Mouse (Mus musculus): ENCODE measurements at regions not wholly inside any gene's neighbourhood (a gene's known extent, or its start where the extent isn't known, plus 50 kb on each side); places are given as distances from the start of the nearest gene placed in this dataset.

DNA sequence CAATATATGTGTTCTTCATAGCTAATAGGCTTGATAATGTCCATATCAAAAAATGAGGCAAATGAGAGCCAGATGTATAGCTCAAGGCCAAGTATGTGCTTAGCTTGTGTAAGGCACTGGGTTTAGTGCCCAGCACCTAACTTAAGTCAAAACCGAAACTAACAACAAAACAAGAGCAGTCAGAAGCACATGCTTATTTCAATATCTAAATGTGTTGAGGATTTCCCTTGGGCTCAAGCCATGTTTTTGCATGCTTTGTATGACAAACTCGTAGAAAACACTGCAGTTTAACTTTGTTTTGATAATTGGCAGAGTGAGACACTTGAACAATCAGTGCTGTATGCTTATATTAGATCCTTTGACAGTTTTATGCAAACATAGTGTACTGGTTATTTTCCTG is 148.7 kb downstream of the Gm5447 start:
- Histone ChIP-seq H3K9ac (no peak overlapping the region), H3K27me3 (ENCODE audit: insufficient read depth, low read length) (no peaks in the 10 kb centered on the region), H3K9me3 (ENCODE audit: low read length) (no peaks in the 10 kb centered on the region), H3K27ac (ENCODE audit: low read depth, low read length) (no peak overlapping the region), H3K4me3 (ENCODE audit: low read depth, low read length) (no peak overlapping the region), H3K4me1 (ENCODE audit: insufficient read depth) (no peaks in the 10 kb centered on the region), H3K4me2 (ENCODE audit: low read depth) (no peak overlapping the region), H3K36me3 (ENCODE audit: insufficient read depth) (no peaks in the 10 kb centered on the region)
- 54% methylated on average over 2 of the region's 2 CpGs for WGBS
- DNase-seq (no peak), ATAC-seq (no peak)
- TF ChIP-seq CTCF (IDR thresholded peaks at IDR 0.05; ENCODE audit: low read depth), result no peak

GRCm38 (mm10) chr13:31124547-31125216 is 150.7 kb downstream of the Gm5447 start:
- Histone ChIP-seq H3K4me2 (ENCODE audit: low read depth) (no peak overlapping the region), H3K4me1 (ENCODE audit: insufficient read depth) (no peaks in the 10 kb centered on the region), H3K4me3 (ENCODE audit: low read depth, low read length) (no peak overlapping the region), H3K9me3 (ENCODE audit: low read length) (no peaks in the 10 kb centered on the region), H3K27me3 (ENCODE audit: insufficient read depth, low read length) (no peaks in the 10 kb centered on the region), H3K27ac (ENCODE audit: low read depth, low read length) (no peak overlapping the region), H3K9ac (no peak overlapping the region), H3K36me3 (ENCODE audit: insufficient read depth) (no peaks in the 10 kb centered on the region)
- DNase-seq, result no peak
- no peak for TF ChIP-seq CTCF (IDR thresholded peaks at IDR 0.05; ENCODE audit: low read depth)
- 93% methylated on average over 4 of the region's 4 CpGs for WGBS
- no peak for ATAC-seq

GRCm38 (mm10) chr13:31132501-31132900 is 158.5 kb downstream of the Gm5447 start:
- H3K4me1 ChIP-seq (ENCODE audit: insufficient read depth), result no peaks in the 10 kb centered on the region
- TF ChIP-seq CTCF (IDR thresholded peaks at IDR 0.05; ENCODE audit: low read depth), result no peak
- no peaks in the 10 kb centered on the region for H3K36me3 ChIP-seq (ENCODE audit: insufficient read depth)
- H3K4me3 ChIP-seq (ENCODE audit: low read depth, low read length), result no peak overlapping the region
- no peak overlapping the region for H3K27ac ChIP-seq (ENCODE audit: low read depth, low read length)
- no peaks in the 10 kb centered on the region for H3K27me3 ChIP-seq (ENCODE audit: insufficient read depth, low read length)
- WGBS, result 94% methylated on average over 5 of the region's 5 CpGs
- H3K9me3 ChIP-seq (ENCODE audit: low read length), result no peaks in the 10 kb centered on the region
- DNase-seq, result no peak
- H3K4me2 ChIP-seq (ENCODE audit: low read depth), result no peak overlapping the region
- no peak overlapping the region for H3K9ac ChIP-seq
- ATAC-seq, result no peak

- Histone ChIP-seq H3K9me3 (ENCODE audit: low read length) (no peaks in the 10 kb centered on the region), H3K4me3 (ENCODE audit: low read depth, low read length) (no peak overlapping the region), H3K4me1 (ENCODE audit: insufficient read depth) (no peaks in the 10 kb centered on the region), H3K9ac (no peak overlapping the region), H3K27me3 (ENCODE audit: insufficient read depth, low read length) (no peaks in the 10 kb centered on the region), H3K27ac (ENCODE audit: low read depth, low read length) (no peak overlapping the region), H3K4me2 (ENCODE audit: low read depth) (no peak overlapping the region), H3K36me3 (ENCODE audit: insufficient read depth) (no peaks in the 10 kb centered on the region)
- no peak for TF ChIP-seq CTCF (IDR thresholded peaks at IDR 0.05; ENCODE audit: low read depth)
- DNase-seq, result no peak
- 83% methylated on average over 3 of the region's 3 CpGs for WGBS
- ATAC-seq, result no peak
Measured at GRCm38 (mm10) chr13:31139686-31140085, 165.7 kb downstream of the Gm5447 start.

DNA sequence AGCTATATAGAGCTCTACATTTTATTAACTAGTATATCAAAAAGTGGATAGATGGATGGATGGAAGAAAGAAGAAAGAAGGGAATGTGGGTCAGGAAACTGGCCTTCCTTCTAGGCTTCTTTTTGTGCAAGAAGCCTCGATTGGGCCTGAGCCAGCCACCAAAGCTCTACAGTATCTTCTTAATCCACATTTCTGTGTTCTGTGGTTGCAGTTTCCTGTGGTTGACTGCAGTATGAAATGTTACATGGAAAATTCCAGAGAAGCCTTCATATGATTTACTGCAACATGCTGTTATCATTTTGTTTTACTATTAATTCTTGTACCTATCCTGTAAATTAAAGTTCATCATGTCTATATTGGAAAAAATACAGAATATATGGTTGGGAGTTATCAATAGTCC is 173.3 kb downstream of the Gm5447 start:
- Histone ChIP-seq H3K4me1 (ENCODE audit: insufficient read depth) (no peaks in the 10 kb centered on the region), H3K9me3 (ENCODE audit: low read length) (no peaks in the 10 kb centered on the region), H3K36me3 (ENCODE audit: insufficient read depth) (no peaks in the 10 kb centered on the region), H3K27ac (ENCODE audit: low read depth, low read length) (no peak overlapping the region), H3K4me2 (ENCODE audit: low read depth) (no peak overlapping the region), H3K4me3 (ENCODE audit: low read depth, low read length) (no peak overlapping the region), H3K9ac (no peak overlapping the region), H3K27me3 (ENCODE audit: insufficient read depth, low read length) (no peaks in the 10 kb centered on the region)
- ATAC-seq, result no peak
- DNase-seq, result no peak
- 63% methylated on average over 1 of the region's 1 CpGs for WGBS
- TF ChIP-seq CTCF (IDR thresholded peaks at IDR 0.05; ENCODE audit: low read depth), result no peak

DNA sequence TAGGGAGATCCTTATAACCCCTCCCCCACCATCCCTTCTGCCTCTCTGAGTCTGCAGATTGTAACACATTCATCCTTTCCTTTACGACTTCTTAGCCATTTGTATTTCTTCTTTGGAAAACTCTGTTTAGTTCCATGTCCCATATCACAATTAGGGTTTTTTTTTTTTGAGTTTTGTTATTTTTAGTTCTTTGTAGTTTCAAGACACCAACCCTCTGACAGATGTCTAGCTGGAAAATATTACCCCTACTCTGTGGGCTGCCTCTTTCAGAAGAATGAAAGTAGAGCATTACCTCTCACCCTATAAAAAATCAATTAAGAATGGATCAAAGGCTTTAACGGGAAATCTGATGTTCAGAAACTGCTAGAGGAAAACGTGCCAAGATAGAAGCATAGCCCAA is 180.1 kb downstream of the Gm5447 start:
- no peak overlapping the region for H3K4me2 ChIP-seq (ENCODE audit: low read depth)
- no peak overlapping the region for H3K4me3 ChIP-seq (ENCODE audit: low read depth, low read length)
- H3K27ac ChIP-seq (ENCODE audit: low read depth, low read length), result no peak overlapping the region
- TF ChIP-seq CTCF (IDR thresholded peaks at IDR 0.05; ENCODE audit: low read depth), result no peak
- 68% methylated on average over 3 of the region's 3 CpGs for WGBS
- ATAC-seq, result no peak
- no peak overlapping the region for H3K9ac ChIP-seq
- no peaks in the 10 kb centered on the region for H3K9me3 ChIP-seq (ENCODE audit: low read length)
- no peaks in the 10 kb centered on the region for H3K4me1 ChIP-seq (ENCODE audit: insufficient read depth)
- no peak for DNase-seq
- no peaks in the 10 kb centered on the region for H3K27me3 ChIP-seq (ENCODE audit: insufficient read depth, low read length)
- no peaks in the 10 kb centered on the region for H3K36me3 ChIP-seq (ENCODE audit: insufficient read depth)

DNA sequence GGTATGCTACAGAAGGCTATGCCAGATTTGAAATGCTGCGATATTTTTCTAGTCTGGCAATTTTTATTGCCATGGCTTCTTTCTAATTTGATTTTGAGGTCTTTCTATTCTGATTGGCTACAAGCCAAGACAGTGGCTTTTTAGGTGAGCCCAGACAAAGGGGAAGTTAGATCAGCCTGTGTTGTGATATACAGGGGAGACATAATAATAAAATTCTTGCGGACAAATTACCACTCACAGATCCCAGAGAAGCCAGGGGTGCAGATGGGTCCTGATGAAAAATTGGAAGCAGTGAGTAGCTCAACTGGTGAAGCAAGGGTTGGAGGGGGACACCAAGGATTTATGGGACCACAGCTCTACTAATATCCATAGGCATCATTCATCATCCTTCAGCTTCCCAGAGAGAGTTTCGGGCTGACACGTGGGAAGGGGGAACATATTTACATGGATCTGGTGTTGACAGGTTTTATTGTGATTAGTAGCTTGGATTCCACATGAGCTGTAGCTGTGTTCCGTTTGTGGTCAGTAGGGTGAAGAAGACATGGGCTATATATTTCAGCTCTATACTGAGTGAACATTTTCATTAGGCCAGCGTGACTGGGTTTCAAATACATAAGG is 190.0 kb downstream of the Gm5447 start:
- Histone ChIP-seq H3K27ac (ENCODE audit: low read depth, low read length) (no peak overlapping the region), H3K4me2 (ENCODE audit: low read depth) (no peak overlapping the region), H3K4me1 (ENCODE audit: insufficient read depth) (no peaks in the 10 kb centered on the region), H3K4me3 (ENCODE audit: low read depth, low read length) (no peak overlapping the region), H3K36me3 (ENCODE audit: insufficient read depth) (no peaks in the 10 kb centered on the region), H3K9me3 (ENCODE audit: low read length) (no peaks in the 10 kb centered on the region), H3K9ac (no peak overlapping the region), H3K27me3 (ENCODE audit: insufficient read depth, low read length) (no peaks in the 10 kb centered on the region)
- DNase-seq (no peak), ATAC-seq (no peak)
- 82% methylated on average over 6 of the region's 6 CpGs for WGBS
- no peak for TF ChIP-seq CTCF (IDR thresholded peaks at IDR 0.05; ENCODE audit: low read depth)
